In the genomic region with DNA sequence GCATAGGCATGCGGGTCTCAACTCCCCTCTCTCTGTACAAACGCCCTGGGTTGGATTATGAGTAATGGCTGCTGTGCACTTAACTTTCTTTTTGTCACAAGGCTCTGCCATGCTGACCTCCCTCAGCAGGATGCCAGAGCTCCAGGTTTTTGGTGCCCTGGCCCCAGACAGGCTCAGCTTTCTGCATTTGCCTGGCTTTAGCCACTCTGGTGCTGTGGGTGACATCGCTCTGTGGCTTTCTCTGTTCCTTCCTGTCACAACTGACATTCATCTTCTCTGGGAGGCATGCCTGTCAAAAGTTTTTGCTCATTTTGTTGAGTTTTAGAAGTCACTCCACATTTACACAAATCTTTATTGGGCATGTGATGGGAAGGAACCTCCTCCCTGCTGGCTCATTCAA, we compare ENCODE assay signal across 24 mouse cellular contexts.
DNase-seq lines count a peak whose midpoint lies in the region; ATAC-seq lines count a peak whose summit lies in the region.
"Had no signal": no experiment of that assay in that cellular context is flagged by ENCODE, and none has a peak within 500 bp of the region (broad histone marks: within the 10 kb centered on the region; RNA-seq: fewer than 3 reads in every experiment).

No protein-coding gene starts in this region.

- peaks cover 76% of the 10 kb centered on the region for H3K4me1 ChIP-seq in megakaryocyte, embryonic 14.5 days

- peaks cover 3% of the 10 kb centered on the region for H3K27me3 ChIP-seq in megakaryocyte, embryonic 14.5 days (replicated peaks)
- H3K27me3 ChIP-seq: CH12.LX; forebrain, embryonic 12.5 days had no signal

- peaks cover 7% of the 10 kb centered on the region for H3K36me3 ChIP-seq in megakaryocyte, embryonic 14.5 days (replicated peaks; ENCODE audit: low read length)
- H3K36me3 ChIP-seq: G1E had no signal

- ATAC-seq in megakaryocyte, adult 5-6 weeks (ENCODE audit: poor library complexity, severe bottlenecking) = no peak
- peak; percentile 56; the same call in 1 of the 2 replicates for ATAC-seq in common myeloid progenitor, adult 5-6 weeks (replicated peaks; ENCODE audit: low read depth, poor library complexity, severe bottlenecking)
- ATAC-seq in megakaryocyte progenitor cell, adult 5-6 weeks (replicated peaks; ENCODE audit: poor library complexity) = peak; percentile 46
- ATAC-seq: activated CD4-positive, CD25-positive, alpha-beta regulatory T cell, adult 4 months; CD4-positive, CD25-positive, alpha-beta regulatory T cell, adult 4 months; forebrain, embryonic 14.5 days; forebrain, embryonic 16.5 days; Patski had no signal

- H3K4me3 ChIP-seq in megakaryocyte, embryonic 14.5 days (replicated peaks) = peak overlapping the region; percentile 23
- H3K4me3 ChIP-seq: forebrain, embryonic 12.5 days had no signal

- no peak for DNase-seq in heart, adult 8-10 months (ENCODE audit: low spot score)
- no peak for DNase-seq in thymus, postnatal 0 days (ENCODE audit: low spot score)
- DNase-seq: adrenal gland, adult 2 months; adrenal gland, postnatal 10 days; adrenal gland, postnatal 25 days; B cell, adult 2 months; cerebellum, adult 11 months; cerebellum, adult 18-20 months; cerebellum, adult 8-10 months; cerebellum, adult 9-11 months; cerebellum, postnatal 14 days; cerebellum, postnatal 36 days had no signal

- H3K9me3 ChIP-seq in megakaryocyte, embryonic 14.5 days = peaks cover 26% of the 10 kb centered on the region
